Mouse (Mus musculus) midbrain, postnatal 0 days (tissue): Measurements from ENCODE around the gene Aifm1. TPM values are rescaled to one million over a fixed set of nuclear protein-coding genes. Genes with fewer than 3 reads are reported as not detected.
A peak's percentile ranks its signal among the peaks of the same experiment; 100 is the strongest.

ENCODE experiments used
- ATAC-seq: fragments of 200-750 bp; cut with Nextera tagmentation; 2 replicates; pipeline ENCODE4 v1.8.0; 2017; ENCODE audit warnings: moderate number of reproducible peaks, mild to moderate bottlenecking, moderate TSS enrichment, moderate library complexity; ENCODE audit not compliant: low FRiP score
- DNase-seq: peaks from one replicate; pipeline ENCODE4 v3.0.0-alpha.2; 2015; ENCODE audit warnings: low spot score
- H3K27ac ChIP-seq: fragments of 300-500 bp; sonication (generic); 2 replicates; pipeline ENCODE4 v1.5.1; 2014; ENCODE audit warnings: low read depth, mild to moderate bottlenecking, low read length, mixed read lengths
- H3K27me3 ChIP-seq: fragments of 300-500 bp; sonication (generic); 2 replicates; pipeline ENCODE4 v1.6.1; 2014; ENCODE audit warnings: low read length, control low read depth, mixed read lengths; ENCODE audit not compliant: insufficient read depth
- H3K36me3 ChIP-seq: fragments of 300-500 bp; sonication (generic); 2 replicates; pipeline ENCODE4 v1.6.1; 2014; ENCODE audit warnings: low read length, control low read depth, mixed read lengths; ENCODE audit not compliant: insufficient read depth
- H3K4me1 ChIP-seq: fragments of 300-500 bp; sonication (generic); 2 replicates; pipeline ENCODE4 v1.6.1; 2014; ENCODE audit warnings: mild to moderate bottlenecking, control low read depth, antibody characterized with exemption, low read length, mixed read lengths; ENCODE audit not compliant: insufficient read depth
- H3K4me2 ChIP-seq: fragments of 300-500 bp; sonication (generic); 2 replicates; pipeline ENCODE4 v1.6.1; 2014; ENCODE audit warnings: low read depth, mild to moderate bottlenecking, low read length, mixed read lengths; ENCODE audit not compliant: poor library complexity, severe bottlenecking
- H3K4me3 ChIP-seq: fragments of 300-500 bp; sonication (generic); 2 replicates; pipeline ENCODE4 v1.5.1; 2014; ENCODE audit warnings: low read depth, mild to moderate bottlenecking, low read length, moderate library complexity
- H3K9ac ChIP-seq: fragments of 300-500 bp; sonication (generic); replicated peaks from 2 replicates; pipeline ENCODE4 v1.6.1; 2014; ENCODE audit warnings: mild to moderate bottlenecking, low read length, moderate library complexity, mixed read lengths; ENCODE audit not compliant: poor library complexity, severe bottlenecking
- H3K9me3 ChIP-seq: fragments of 300-500 bp; sonication (generic); 2 replicates; pipeline ENCODE4 v1.6.1; 2016; ENCODE audit warnings: low read length, control low read depth
- CTCF ChIP-seq: IDR thresholded peaks from 2 replicates; pipeline ENCODE4 v1.5.1; 2016; ENCODE audit warnings: antibody characterized with exemption, mild to moderate bottlenecking
- WGBS: fragments of 180-500 bp; shearing (Covaris S2); extraction: QIAGEN DNeasy Blood & Tissue Kit; methylation state at CpG from one replicate; pipeline ENCODE4 v1.1.7; 2014; 5-methylcytosine and 5-hydroxymethylcytosine counted together
- polyA plus RNA-seq: library from polyadenylated mRNA; unstranded; fragments of >200 nt; fragmentation: Nextera tagmentation; extraction: Ambion mirVana; gene quantifications from 2 replicates; pipeline ENCODE4 v1.2.1, GENCODE M21; 2015
- total RNA-seq: library from RNA; depleted of rRNA; stranded (reverse); fragments of >200 nt; gene quantifications from 2 replicates; pipeline ENCODE4 v1.2.3, GENCODE M21; 2014

The Aifm1 gene
- total and polyA plus RNA-seq, 2 experiments from 2014 or later, result 9.8 to 25.1 TPM

DNA sequence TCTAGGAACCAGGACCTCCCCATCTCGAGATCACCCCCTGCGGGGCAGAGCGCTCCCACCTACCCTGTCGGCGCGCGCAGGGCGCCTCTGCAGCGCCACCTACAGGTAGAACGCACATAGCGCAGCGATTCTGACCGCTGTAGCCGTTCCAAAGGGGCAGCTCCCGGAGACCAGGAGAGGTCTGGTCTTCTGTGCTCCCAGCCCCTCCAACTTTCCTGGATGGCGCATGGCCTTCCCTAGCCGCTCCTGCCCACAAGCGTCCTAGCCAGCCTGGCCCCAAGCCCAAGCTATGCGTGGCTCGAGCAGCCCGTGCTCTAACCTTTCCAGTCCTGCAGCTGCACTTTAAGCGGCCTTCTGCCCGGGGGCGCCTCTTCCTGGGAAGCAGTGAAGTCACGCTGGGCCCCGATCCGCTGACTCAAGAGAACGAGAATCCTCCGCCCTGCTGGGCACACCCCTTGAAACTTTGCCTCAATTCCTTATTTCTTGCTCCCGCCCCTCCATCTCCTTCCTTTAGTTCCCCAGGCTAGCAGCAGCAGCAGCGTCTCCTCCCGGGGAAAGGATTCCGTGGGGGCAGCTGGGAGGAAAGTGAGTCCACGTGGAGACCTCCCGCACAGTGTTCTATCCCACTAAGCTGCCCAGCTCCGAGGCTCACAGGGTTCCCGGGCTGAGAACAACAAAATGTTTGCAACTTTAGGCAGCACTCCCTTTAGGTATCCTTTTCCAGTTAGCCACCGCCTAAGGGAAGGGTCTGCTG, 50.4 kb downstream of the Aifm1 start, which contains the start of gene Elf4:
Elf4 (minus strand) TSS at position 379 of the 754 bp plus-strand sequence.
- ATAC-seq (peak; percentile 71), DNase-seq (peak; percentile 60)
- Histone ChIP-seq H3K27me3 (no peaks in the 10 kb centered on the region), H3K4me1 (no peaks in the 10 kb centered on the region), H3K9me3 (no peaks in the 10 kb centered on the region), H3K4me2 (peak within 1 kb of the TSS; percentile 63), H3K4me3 (peak within 1 kb of the TSS; percentile 33), H3K9ac (no peak within 1 kb of the TSS), H3K36me3 (no peaks in the 10 kb centered on the region), H3K27ac (no peak within 1 kb of the TSS)
- WGBS, result 21% methylated on average over 38 of the region's 38 CpGs
- TF ChIP-seq CTCF, result peak; percentile 87

DNA sequence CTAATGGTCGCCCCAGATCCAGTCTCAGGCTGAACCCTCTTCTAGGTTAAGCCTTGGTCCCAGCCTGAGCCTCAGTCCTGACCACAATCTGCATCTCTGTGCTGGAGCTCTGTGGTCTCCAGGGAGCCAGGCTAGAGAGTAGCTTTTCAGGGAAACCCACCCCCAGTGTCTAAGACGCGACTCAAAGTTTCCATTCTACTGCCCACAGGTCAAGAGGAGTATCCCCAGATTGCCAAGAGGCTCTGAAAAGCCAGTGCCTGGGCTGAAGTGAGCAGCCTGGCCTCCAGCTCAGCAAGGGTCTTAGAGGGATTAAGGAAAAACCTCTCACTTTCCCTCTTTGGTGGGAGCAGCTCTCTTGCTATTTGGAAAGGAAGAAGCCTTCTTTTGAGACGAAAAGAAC, 51.1 kb downstream of the Aifm1 start:
- H3K9me3 ChIP-seq, result no peaks in the 10 kb centered on the region
- 25% methylated on average over 4 of the region's 4 CpGs for WGBS

DNA sequence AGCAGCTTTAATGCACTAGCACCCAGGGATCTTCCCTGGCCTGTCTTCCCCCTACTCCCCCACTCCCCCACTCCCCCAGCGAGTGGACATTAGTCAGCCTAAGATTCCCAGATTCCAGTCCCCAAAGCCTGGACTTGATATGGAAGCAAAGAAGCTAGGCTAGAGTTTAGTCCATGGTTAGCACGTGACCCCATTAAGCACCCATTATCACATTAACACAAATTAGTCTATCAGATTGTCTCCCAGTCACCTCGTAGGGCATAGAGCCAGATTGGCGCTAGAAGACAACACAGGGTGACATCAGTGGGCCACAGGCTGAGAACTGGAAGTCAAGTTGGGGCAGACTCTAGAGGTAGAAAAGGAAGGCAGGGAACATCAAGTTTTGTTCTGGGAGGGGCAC, 52.4 kb downstream of the Aifm1 start:
- H3K36me3 ChIP-seq, result no peaks in the 10 kb centered on the region
- no peaks in the 10 kb centered on the region for H3K9me3 ChIP-seq
- H3K4me1 ChIP-seq, result no peaks in the 10 kb centered on the region
- no peak overlapping the region for H3K9ac ChIP-seq
- no peak for ATAC-seq
- 83% methylated on average over 4 of the region's 4 CpGs for WGBS
- no peak for DNase-seq
- H3K27ac ChIP-seq, result no peak overlapping the region
- H3K4me2 ChIP-seq, result no peak overlapping the region
- no peak overlapping the region for H3K4me3 ChIP-seq
- TF ChIP-seq CTCF, result no peak
- no peaks in the 10 kb centered on the region for H3K27me3 ChIP-seq

More for the DNA sequence above, 51.1 kb downstream of the Aifm1 start:
- no peaks in the 10 kb centered on the region for H3K4me1 ChIP-seq
- H3K4me2 ChIP-seq, result peak overlapping the region; percentile 63
- no peak overlapping the region for H3K9ac ChIP-seq
- H3K4me3 ChIP-seq, result peak overlapping the region; percentile 33; the same call in 1 of the 2 replicates
- H3K36me3 ChIP-seq, result no peaks in the 10 kb centered on the region
- no peaks in the 10 kb centered on the region for H3K27me3 ChIP-seq
- no peak overlapping the region for H3K27ac ChIP-seq
- DNase-seq (no peak), ATAC-seq (peak; percentile 13; the same call in 1 of the 2 replicates)
- no peak for TF ChIP-seq CTCF

DNA sequence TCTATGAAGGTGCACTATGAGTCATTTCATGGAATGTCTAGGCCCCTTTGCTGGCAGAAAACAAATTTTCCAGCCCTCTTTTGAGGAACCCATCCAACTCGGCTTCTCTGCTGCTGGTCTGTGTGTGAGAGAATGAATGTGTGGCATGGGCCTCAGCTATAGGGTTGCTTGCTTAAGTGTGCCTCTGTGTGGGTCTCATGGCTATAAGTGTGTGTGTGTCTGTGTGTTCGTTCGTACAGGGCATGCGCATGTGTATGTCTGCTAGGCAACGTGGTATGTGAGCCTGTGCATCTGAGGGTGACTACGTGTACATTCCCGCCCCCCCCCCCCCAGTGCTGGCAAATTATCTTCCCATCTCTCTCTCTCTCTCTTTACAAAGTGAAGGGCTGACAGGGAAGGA, 52.9 kb downstream of the Aifm1 start:
- H3K27me3 ChIP-seq, result no peaks in the 10 kb centered on the region
- no peak overlapping the region for H3K9ac ChIP-seq
- no peak overlapping the region for H3K27ac ChIP-seq
- no peak overlapping the region for H3K4me3 ChIP-seq
- no peaks in the 10 kb centered on the region for H3K9me3 ChIP-seq
- H3K4me2 ChIP-seq, result no peak overlapping the region
- no peak for ATAC-seq
- WGBS, result 87% methylated on average over 7 of the region's 7 CpGs
- TF ChIP-seq CTCF, result no peak
- no peak for DNase-seq
- H3K36me3 ChIP-seq, result no peaks in the 10 kb centered on the region
- no peaks in the 10 kb centered on the region for H3K4me1 ChIP-seq

DNA sequence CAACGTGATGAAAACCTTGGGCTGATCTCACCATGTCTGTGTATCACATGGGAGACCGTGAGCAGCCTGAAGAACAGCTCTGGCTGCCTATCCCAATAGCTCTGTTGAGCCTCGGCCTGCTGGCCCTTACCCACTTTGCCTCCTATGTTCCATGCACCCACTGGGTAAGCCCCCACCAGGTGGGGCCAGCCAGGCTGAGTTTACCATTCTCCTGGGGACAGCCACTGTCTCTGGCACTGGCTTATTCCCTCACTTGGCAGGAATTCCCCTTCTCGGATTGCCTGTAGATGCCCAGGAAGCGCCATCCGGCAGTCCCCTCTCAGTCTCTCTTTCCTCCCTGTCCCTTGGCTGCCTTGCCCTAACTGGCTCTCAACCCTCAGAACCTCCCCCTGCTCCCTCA, 56.4 kb downstream of the Aifm1 start:
- WGBS, result 62% methylated on average over 6 of the region's 6 CpGs
- ATAC-seq (no peak), DNase-seq (no peak)
- H3K4me3 ChIP-seq, result no peak overlapping the region
- no peaks in the 10 kb centered on the region for H3K36me3 ChIP-seq
- no peak overlapping the region for H3K27ac ChIP-seq
- no peaks in the 10 kb centered on the region for H3K9me3 ChIP-seq
- no peak overlapping the region for H3K9ac ChIP-seq
- TF ChIP-seq CTCF, result no peak
- no peak overlapping the region for H3K4me2 ChIP-seq
- H3K27me3 ChIP-seq, result no peaks in the 10 kb centered on the region
- no peaks in the 10 kb centered on the region for H3K4me1 ChIP-seq

DNA sequence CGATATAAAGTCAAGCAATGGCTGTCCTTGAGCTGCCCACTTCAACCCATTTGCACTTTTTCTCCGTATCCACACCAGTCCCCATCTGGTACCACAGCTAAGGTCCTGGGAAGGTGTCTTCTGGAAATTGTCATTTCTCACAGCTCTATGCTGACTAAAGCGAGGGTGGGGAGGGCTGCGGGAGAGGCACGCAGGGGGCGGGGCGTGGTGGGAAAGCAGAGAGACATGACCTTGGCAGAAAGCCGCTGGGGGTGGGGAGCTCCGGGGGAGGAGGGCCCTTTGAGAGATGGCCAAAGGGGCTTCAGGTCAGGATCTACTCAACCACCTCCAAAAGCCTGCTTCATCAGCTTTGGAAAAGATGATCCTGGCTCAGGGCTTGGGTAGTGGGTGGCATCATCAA, 58.3 kb downstream of the Aifm1 start:
- no peaks in the 10 kb centered on the region for H3K9me3 ChIP-seq
- H3K27me3 ChIP-seq, result no peaks in the 10 kb centered on the region
- no peaks in the 10 kb centered on the region for H3K4me1 ChIP-seq
- no peak overlapping the region for H3K27ac ChIP-seq
- no peak for TF ChIP-seq CTCF
- ATAC-seq, result no peak
- no peak overlapping the region for H3K4me3 ChIP-seq
- DNase-seq, result no peak
- no peaks in the 10 kb centered on the region for H3K36me3 ChIP-seq
- 38% methylated on average over 9 of the region's 9 CpGs for WGBS
- no peak overlapping the region for H3K4me2 ChIP-seq
- H3K9ac ChIP-seq, result no peak overlapping the region
